Mouse (Mus musculus) thymus, postnatal 0 days (tissue): ENCODE measurements at regions not wholly inside any gene's neighbourhood (a gene's known extent, or its start where the extent isn't known, plus 50 kb on each side); places are given as distances from the start of the nearest gene placed in this dataset.

ENCODE experiments used
- DNase-seq: peaks from one replicate; pipeline ENCODE4 v3.0.0-alpha.2; 2015; ENCODE audit warnings: low spot score

DNA sequence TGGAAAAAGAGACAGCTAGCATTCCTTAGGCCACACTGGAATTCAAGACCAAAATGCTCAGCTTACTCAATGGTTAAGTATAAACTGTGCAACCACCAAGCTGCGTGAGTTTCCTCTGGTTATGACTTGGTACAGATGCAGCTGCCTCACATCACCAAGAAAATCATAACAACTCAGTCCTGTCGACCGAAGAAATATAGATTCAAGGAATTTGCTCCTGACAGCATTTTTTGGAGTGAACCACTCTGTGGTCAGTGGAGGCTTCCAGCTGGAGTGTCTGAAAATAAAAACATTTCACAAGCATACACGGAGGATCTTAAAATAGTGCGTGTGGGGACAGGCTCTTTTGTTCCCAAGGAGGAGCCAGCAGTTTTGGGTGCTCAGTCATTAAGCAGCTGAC is 253.8 kb downstream of the Bckdhb start:
- no peak for DNase-seq

DNA sequence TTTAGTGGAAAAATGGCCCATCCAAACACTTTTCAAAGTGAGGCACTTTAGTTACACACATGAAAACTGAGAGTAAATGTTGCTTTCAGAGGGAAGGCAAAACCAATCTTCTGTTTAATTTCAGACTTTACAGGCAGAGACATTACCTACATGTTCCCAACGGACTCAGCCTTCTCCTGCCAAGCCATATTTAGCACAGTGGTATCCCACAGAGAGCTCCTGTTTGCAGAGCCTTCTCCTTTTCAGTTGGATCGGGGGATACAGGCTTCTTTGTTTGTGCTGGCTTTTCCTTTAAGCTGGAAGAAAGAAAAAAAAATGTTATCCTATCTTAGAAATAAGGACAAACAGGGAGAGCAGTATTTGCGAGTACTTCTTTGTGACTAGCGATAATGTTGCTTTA is 254.3 kb downstream of the Bckdhb start:
- DNase-seq: no peak

DNA sequence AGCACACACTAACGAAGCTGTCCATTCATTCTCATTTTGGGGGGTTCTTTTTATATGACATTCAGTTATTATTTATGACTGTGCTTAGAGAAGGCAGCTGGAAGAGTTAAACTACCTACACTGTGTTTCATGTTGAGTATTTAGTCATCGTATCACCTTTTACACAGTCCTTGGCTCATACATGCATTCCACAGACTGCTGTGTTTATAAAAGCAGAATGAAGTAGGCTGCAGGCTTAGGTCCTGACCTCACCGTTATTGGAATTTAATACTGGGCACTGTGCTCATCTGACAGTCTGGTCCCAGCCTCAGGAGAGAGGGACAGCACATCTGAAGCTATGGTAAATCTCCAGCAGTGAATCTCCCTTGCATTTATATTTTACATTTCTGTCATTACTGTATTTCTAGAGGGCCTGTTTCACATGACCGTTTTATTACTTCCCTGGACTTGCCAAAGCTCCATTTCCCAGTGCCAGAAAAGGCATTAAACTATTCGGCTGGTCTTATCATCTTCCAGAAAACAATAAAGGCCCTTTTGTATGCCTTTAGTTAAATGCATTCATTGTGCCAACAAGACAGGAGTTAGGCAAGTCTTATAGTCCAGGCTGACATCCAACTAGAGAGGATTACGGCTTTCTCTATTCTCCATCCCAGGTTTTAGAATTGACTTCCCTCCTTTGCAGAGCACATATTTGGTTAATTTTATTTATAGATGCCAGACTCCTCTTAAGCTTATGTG is 258.9 kb downstream of the Bckdhb start:
- DNase-seq: no peak

DNA sequence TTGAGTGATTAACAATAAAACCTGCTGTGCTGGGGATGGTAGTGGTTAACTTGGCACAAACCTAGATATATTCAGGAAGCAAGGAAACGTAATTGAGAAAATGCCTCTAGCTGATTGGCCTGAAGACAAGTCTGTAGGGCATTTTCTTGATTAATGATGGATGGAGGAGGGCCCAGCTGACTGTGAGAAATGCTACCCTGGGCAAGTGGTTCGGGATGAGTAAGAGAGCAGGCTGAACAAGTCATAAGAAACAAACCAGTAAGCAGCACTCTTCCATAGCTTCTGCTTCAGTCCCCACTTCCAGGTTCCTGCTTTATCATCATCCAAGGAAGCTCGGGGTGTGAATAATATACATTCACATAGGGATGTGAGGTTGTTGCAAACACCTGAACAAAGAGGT is 262.6 kb downstream of the Bckdhb start:
- no peak for DNase-seq

DNA sequence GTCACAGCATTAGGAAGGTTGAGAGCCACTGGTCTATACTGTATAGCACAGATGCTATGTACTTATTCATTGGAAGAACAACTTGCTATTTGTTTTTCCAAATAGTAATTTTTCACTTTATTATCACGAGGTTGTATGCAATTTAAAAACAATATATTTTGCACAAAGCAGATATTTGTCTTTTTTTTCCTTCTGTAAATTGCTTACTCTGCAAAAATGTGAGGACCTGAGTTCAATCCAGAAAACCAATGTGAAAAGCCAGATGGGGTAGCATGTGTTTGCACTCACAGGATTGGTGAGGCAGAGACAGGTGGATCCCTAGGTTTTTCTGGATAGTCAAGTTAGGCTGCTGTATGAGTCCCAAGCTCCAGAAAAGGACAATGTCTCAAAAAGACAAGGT is 268.5 kb downstream of the Bckdhb start:
- no peak for DNase-seq

DNA sequence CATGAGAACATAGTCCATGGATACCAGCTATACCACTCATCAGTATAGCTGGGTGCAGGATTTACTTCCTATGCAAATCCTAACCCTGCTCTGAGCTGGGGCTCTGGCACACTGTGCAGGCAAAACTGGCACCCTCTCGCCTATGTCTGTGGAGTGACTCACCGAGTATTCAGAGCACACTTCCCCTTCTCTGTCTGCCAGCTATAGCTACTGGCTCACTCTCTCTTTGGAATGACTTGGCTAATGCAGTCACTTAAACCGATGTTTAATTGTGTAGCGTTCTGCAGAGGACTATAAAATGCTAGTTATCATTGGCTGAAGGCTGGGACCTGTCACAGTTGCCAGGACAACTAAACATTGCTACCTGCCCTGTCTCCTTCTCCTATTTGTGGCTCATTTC is 269.8 kb downstream of the Bckdhb start:
- no peak for DNase-seq

DNA sequence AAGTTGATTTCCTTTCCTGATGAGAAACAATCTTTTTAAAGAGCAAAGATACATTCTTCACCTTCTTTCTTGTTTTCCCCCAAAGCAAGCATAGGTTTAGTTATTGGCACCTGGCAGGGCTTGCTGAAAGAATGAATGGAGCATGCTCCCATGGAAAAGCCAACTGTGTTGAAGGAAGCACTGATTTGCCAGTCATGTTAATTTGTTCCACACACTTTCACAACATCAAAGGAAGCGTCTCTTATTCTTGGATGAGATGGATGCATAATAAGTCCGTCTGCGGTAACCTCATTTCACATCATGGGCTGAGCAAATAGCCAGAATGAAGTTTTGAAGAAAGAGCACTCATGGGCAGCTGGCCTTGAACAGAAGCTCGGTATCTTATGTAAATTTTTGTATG is 270.4 kb downstream of the Bckdhb start:
- no peak for DNase-seq

DNA sequence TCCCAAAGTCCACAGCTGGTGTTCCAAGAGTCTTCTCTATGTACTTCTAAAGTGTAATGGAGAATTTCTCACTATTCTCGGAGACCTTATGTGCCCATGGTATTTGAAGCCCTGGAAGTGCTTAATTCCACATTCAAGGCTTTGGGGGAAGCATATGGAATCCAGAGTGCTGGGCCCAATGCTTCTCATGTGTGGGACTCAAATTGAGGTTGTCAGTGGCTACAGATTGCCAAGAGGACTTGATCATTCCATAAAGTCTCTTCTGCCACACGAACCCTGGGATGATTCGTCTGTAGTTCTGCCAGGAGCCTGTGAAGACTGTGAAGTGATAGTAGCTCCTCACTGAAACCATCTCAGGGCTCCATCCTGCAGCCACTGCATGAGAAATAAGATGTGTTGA is 275.3 kb downstream of the Bckdhb start:
- DNase-seq: no peak

DNA sequence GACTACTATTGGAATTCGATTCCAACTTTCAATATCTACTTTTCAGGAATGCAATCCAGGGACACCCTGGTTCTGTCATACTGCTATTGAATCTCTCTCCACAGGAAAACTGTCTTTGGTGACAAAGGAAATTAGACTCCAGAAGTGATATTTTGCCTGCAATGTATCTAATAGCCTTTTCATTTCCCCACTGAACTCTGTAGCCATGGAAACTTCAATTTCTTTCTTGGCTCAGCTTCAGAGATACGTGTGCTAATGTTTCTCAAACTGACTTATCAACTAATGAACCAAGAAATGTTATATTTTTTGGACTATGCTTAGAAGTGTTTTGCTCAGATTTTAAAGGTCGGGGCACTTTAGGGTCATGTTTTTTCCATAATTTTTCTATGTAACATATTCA is 279.1 kb downstream of the Bckdhb start:
- no peak for DNase-seq

DNA sequence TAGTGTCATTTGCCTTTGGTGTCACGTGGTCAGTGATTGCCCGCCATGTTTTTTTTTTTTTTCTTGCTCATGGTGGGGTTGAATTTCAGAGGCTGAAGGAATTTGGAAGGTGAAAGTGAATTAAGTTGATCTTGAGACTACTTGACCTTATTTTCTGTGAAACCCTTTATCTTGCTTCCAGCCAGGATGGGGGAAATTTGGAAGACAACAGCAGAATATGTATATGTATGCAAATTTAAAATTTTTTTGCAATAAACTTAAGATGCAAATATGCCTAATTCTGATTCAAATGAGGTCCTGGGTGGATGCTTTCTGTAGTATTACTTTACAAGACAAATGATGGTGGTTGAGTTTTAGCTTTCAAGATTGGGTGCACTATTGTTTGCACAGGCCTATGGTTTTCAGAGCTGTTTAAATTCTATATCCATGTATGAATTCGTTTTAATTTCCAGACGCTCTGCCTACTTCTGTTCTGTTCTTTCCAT is 315.6 kb downstream of the Bckdhb start:
- DNase-seq: no peak

DNA sequence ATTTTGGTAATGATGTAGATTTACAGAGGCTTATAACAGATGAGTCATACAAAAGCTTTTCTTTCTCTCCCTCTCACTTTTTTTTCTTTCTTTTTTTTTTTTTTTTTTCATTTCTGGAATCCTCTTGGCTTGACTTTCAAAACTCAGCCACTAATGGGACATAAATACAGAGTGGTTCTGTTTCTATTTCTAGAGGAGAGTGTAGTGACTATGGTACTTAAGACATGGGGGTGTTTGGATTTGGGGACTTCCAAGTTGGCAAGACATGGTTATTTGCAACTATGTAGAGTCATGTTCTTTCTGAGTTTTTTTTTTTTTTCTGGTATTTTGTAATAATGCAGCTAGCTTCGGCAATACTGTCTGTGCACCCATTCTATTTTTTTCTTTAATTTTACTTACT is 324.8 kb downstream of the Bckdhb start:
- no peak for DNase-seq

DNA sequence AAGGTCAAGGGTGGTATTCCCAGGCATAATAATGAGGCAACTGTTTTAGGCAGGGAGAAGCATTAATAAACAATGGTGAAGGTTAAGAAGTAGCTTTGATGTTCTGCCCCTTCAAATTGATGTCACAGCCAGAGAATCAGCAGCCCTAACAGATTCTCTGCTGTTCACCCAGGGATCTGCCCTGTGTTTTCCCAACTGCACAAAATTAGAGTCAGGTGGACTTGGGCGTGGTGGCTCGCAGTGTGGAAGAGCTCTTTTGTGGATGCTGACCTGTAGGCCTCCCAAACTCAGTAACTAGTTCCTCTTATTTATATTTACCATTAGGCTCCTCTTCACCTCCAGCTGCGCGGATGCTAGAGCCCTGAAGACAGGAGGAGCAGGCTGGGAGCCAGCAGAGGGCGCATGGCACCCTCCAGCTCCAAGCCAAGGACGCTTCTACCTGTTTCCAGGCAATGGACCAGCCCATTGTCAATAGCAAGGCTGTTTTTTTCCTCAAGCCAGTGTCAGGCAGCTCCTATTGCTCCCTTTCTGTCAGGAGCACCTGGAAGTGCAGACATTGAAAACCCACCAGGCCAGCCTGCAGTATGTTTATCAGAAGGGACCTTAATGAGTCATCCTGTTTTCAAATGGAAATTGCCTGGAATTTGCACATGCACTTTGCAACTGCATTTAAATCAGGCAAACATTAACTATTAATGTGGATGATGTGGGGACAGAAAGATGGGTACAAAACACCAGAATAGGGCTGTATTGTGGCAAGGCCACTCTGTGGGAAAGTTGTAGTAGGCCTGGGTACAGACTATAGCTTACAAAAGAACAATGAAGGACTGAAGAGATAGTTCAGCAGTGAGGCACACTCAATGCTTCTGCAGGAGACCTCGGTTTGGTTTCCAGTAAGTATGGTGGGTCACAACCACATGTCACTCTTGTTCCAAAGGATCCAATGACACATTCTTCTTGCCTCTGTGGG is 328.4 kb downstream of the Bckdhb start:
- DNase-seq: no peak

DNA sequence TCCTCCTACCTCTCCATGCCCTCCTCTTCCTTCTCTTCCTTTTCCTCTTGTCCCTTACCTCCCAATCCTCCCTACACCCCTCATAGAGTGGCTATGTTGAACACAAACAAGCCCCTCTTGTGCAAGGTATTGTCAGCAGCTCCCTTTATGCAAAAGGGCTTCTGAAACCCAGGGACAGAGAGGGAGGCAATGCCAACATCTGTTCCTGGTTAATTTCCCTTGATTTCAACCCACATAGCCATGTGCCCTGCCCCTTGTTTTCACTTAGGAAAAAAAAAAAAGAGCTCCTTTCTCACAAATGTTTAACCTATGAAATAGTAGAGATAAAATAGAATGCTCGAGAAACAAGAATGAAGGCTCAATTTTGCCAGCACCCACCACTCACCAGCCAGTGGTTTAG is 333.5 kb downstream of the Bckdhb start:
- DNase-seq: no peak

DNA sequence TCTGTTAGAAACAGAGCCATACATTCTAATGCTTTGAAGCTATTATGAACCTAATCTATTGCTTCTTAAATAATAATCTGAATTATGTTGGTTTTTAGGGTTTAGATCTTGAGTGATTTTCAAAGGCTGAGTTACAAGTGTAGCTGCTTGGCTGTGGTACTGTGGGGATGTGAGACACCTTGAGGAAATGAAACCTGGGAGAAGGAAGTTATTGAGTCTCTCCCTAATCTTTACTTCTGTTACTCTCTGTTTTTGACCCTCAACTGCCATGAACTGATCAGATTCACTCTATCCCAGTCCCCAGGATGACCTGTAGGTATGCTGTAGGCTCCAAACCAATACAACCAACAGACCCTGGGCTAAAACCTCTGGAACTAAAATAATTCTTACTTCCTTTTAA is 334.8 kb downstream of the Bckdhb start:
- no peak for DNase-seq

DNA sequence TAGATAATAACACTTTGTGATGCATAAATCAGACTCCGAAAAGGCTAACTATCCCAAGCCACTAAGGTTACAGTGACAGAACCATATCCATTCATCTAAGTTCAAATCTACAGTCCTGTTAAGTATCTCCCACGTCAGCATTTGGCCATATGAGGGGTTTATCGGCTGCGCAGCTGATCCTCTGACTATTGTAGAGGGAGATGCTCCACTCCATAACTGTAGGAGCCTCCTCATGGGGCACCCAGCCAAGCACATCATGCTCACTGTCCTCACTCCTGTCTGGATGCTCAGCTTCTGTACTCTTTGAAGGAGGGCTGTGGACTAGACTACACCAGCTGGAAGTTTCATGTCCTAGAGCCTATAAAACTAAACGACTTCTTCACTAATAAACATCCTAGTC is 337.2 kb downstream of the Bckdhb start:
- DNase-seq: no peak

DNA sequence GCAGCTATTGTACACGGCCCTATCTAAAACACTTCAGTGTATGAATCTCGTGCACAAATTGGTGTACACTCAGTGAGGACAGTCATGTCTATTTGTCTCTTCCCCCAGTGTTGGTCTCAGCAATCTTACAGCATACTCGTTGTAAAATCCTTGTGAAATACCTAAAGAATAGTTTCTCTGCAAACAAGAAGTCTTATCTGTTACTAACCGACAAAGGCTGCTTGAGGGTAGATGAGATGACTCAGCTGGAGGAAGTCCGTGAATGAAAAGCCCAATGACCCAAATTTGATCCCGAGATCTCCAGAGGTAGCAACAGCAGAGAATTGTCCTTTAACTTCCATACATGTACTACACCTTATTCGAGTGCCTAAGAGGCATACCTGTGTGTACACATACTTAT is 342.0 kb downstream of the Bckdhb start:
- no peak for DNase-seq

DNA sequence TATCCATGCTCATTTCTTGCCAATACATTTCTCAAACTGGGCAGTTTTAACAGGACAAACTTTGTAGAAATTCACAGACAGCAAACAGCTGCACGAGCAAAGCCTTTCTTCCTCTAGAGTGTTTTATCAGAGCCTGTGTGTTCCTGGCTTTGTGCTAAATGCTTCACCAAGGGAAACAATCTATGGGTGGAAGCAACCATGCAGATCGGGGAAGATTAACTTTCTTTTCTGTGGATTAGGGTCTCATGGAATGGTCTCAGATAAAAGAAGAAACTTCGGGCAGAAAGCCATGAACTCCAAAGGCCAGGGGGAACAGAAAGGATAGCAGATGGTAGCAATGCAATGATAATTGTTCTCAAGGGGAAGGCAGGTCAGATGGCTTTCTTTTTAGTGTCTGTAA is 349.7 kb downstream of the Bckdhb start:
- DNase-seq: no peak

DNA sequence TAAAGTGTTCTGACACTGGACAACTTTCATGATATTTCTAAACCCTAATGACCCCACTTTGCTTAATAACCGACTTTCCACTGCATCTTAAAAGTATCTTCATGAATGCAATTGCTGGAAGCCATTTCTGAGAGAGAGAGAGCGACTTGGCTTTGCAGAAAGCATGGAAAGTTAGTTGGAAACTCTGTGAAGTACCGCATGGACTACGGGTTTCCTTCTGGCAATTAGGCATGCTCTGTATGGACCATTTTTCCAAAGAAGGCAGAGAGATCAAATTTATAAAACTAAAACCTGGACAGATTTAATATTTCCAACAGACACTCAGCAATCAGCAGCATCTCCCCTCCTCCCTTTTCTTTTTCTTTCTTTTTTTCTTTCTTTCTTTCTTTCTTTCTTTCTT is 353.4 kb downstream of the Bckdhb start:
- no peak for DNase-seq

DNA sequence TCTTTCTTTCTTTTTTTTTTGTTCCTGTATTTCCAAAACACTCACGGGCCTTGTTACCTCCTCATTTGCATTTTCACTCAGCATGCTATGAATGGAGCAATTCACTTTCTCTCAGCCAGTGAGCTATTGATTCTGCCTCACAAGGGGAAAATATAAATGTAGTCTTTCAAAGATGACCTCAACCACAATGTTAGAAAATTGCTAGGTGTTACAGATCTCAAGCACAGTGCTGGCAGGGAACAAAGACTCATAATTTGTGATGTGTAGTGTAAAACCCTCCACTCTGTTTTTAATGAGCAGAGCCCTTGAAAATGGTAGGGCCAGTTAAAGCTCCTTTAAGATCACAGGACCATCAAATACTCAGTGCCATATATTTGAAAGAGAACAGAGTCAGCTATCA is 353.8 kb downstream of the Bckdhb start:
- DNase-seq: no peak

DNA sequence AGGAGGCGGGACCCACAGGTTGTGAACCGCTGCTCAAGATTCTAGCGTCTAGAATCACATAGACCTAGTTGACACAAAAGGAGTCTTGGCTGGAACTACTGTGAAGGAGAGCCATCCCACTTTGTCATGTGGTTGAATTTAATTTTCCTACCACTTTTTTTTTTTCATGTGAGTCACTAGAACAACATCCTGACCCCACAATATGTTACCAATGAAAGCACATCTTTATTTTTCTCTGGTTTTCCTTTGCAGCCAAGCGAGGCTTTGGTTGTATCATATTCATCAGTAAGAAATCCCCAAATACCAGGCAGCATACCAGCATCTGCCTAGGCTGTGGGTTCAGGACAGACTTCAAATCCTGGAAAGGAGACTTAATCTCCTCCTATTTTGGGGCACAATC is 356.0 kb downstream of the Bckdhb start:
- DNase-seq: no peak

DNA sequence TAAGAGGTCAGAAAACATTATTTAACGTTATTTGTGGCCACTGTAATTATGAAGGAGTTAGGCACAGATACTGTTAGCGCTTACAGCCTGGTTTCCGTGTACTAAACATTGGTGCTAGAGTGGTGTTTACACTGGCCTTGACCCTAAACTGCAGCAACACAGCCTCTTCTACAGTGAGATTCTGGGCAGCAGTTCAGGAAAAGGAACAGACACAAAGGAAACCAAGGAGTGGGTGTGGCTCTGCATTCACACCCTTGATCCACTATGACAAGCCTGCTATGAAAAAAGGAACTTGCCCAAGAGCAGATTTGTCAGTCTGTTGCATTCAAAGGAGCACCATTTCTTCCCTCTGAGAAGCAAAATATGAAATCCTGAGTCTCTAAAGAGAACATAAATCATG is 356.7 kb downstream of the Bckdhb start:
- DNase-seq: no peak

DNA sequence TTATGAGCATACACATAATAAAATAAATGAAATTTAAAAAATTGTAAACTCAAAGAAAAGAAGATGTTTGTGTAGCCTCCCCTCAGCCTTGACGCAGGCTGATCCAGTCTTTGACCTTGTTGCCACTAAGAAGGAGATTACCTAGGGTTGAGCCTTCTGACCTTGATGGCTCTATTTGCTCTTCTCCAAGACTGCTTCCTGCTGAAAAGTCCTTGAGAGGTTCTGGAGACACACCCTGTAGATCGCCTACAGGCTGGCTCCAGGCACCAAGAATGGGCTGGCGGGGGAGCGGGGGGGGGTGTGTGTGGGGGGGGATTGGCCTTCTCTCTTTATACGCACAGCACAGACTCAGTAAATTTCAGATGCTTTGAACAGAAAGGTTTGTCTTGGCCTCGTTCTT is 358.4 kb downstream of the Bckdhb start:
- no peak for DNase-seq

DNA sequence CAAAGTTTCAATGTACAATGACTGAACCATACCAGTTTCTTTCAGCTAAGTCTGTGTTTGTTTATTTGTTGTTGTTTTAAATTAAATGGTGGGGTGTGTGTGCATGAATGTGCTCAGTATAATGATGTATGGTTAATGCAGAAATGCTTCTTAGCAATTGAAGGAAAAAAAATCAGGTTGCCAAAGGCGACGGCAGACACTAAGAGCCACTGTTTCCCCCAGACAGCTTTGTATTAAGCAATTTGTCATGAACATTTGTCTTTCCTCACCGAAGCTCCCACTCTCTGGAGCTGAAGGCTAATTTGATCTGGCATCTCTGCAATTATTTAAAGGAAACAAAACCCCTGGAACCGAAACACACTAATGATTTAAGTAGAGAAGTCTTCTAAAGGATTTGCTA is 360.7 kb downstream of the Bckdhb start:
- DNase-seq: no peak
